Mouse (Mus musculus): ENCODE measurements around the gene Ophn1. TPM values are rescaled to one million over a fixed set of nuclear protein-coding genes. Genes with fewer than 3 reads are reported as not detected.

Ophn1 gene
- total RNA-seq, 2 experiments from 2014 or later, result 38.9 to 41.8 TPM

Small RNA genes within 50 kb of the gene (microRNA-seq; reads per million reads assigned to microRNA genes)
- 0 reads per million in 2 experiments for gene Gm27554

Other genes with a start within 250 kb of the Ophn1 start
- 10 to 100 TPM; 38.3 to 38.8 TPM for gene Yipf6, start 45.3 kb upstream of the Ophn1 start, total RNA-seq (2021)
- 1 to 10 TPM; 7.9 to 9.1 TPM for gene Stard8, start 112.2 kb upstream of the Ophn1 start, total RNA-seq (2021)
- 10 to 100 TPM in 1 of 2 experiments, 1 to 10 TPM in 1; 9.0 to 12.6 TPM for gene Efnb1, start 245.1 kb upstream of the Ophn1 start, total RNA-seq (2021)

Data from layer of hippocampus, postnatal 14 days (tissue).